7 mouse cellular contexts compared by ENCODE assay signal in the genomic region with DNA sequence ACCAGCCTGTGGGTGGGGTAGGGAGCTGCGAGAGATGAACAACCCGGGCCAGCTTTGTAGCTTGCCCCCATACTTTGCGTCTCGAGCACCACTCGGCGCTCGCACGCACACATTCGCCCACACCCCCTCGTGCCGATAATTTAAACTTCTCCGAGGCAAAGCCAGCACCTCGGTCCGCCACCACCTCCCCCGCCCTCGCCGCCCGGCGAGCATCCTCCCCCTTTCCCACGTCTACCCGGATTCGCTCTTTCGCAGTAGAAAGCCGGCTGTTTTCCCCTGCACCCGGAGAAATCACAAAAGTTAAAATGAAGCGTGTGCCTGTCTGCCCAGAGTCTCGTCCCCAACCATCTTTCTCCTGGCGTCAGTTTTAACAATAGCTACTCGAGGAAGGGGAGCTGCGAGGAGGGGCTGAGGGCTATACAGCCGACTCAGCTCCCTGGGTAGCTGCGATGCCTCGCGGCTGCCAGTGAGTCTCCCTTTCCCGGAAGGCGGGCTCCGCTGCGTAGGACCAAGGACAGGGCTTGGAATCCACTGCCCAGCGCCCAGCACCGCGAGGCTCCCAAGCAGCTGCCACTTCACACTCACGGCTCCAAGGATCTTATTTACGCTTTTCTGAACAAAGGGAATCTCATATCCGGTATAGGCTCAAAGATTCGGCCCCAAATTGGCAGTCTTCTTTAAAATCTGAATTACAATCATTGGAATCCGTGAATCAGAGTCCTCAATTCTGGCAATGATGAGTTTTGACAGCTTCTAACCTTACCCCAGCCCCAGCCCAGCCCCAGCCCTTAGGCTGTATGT. TPM values are rescaled to one million over a fixed set of nuclear protein-coding genes. Genes with fewer than 3 reads are reported as not detected.
DNase-seq lines count a peak whose midpoint lies in the region; ATAC-seq and TF ChIP-seq lines count a peak whose summit lies in the region.

No protein-coding gene starts in this region.

- WGBS in lung, embryonic 15.5 days, result under 1% methylated on average over 46 of the region's 46 CpGs
- WGBS in limb, embryonic 10.5 days, result under 1% methylated on average over 46 of the region's 46 CpGs

- H3K4me2 ChIP-seq in lung, embryonic 15.5 days, result peak overlapping the region; percentile 79
- H3K4me2 ChIP-seq in myocyte (ENCODE audit: low read depth), result peak overlapping the region; percentile 65

- H3K4me1 ChIP-seq in lung, embryonic 15.5 days, result peaks cover 30% of the 10 kb centered on the region
- peaks cover 28% of the 10 kb centered on the region for H3K4me1 ChIP-seq in limb, embryonic 10.5 days

- DNase-seq in lung, adult 18-20 months, result no peak
- DNase-seq in cerebellum, adult 9-10 months, result peak; percentile 35
- peak; percentile 56 for DNase-seq in forelimb bud, embryonic 11.5 days (ENCODE audit: low read depth, low spot score)
- peak; percentile 76 for DNase-seq in limb, embryonic 10.5 days (ENCODE audit: low spot score)
- no peak for DNase-seq in frontal cortex, postnatal 10 days (ENCODE audit: low spot score in 2 of 2)

- H3K27ac ChIP-seq in lung, embryonic 15.5 days, result no peak overlapping the region
- H3K27ac ChIP-seq in limb, embryonic 10.5 days, result no peak overlapping the region

- no peak overlapping the region for H3K9ac ChIP-seq in lung, embryonic 15.5 days

- H3K9me3 ChIP-seq in lung, embryonic 15.5 days, result no peaks in the 10 kb centered on the region
- no peaks in the 10 kb centered on the region for H3K9me3 ChIP-seq in limb, embryonic 10.5 days (replicated peaks)

- H3K27me3 ChIP-seq in lung, embryonic 15.5 days, result peaks cover 61% of the 10 kb centered on the region
- peaks cover 62% of the 10 kb centered on the region for H3K27me3 ChIP-seq in limb, embryonic 10.5 days (ENCODE audit: low read depth, poor library complexity, severe bottlenecking)
- no peaks in the 10 kb centered on the region for H3K27me3 ChIP-seq in myocyte (ENCODE audit: control insufficient read depth, insufficient read depth, insufficient read length)

- H3K36me3 ChIP-seq in lung, embryonic 15.5 days, result no peaks in the 10 kb centered on the region
- H3K36me3 ChIP-seq in limb, embryonic 10.5 days, result no peaks in the 10 kb centered on the region
- H3K36me3 ChIP-seq in myocyte (ENCODE audit: control insufficient read depth, insufficient read depth), result no peaks in the 10 kb centered on the region

- peak overlapping the region; percentile 52 for H3K4me3 ChIP-seq in lung, embryonic 15.5 days
- H3K4me3 ChIP-seq in limb, embryonic 10.5 days, result peak overlapping the region; percentile 54
- H3K4me3 ChIP-seq in myocyte, result peak overlapping the region; percentile 15

- TF ChIP-seq POLR2A in myocyte (IDR thresholded peaks at IDR 0.05; ENCODE audit: insufficient read length, low read depth), result no peak

- no peak overlapping the region for H3ac ChIP-seq in myocyte (ENCODE audit: control insufficient read depth, insufficient read length)

- no peaks in the 10 kb centered on the region for H3K79me2 ChIP-seq in myocyte (ENCODE audit: control insufficient read depth, insufficient read depth)

- ATAC-seq in lung, embryonic 15.5 days (ENCODE audit: borderline replicate concordance, extremely low read depth, low FRiP score, low TSS enrichment), result peak; percentile 45

TF ChIP-seq in myocyte, 11 proteins besides CTCF, POLR2A, EP300 and RAD21:
- TF ChIP-seq REST (IDR thresholded peaks at IDR 0.05; ENCODE audit: insufficient read depth, insufficient read length) (peak; percentile 81), USF1 (IDR thresholded peaks at IDR 0.05; ENCODE audit: low read depth) (no peak)

RNA-seq across cellular contexts. Expression of a gene that starts 25.8 kb away (rescaled TPM):
- polyA plus RNA-seq in lung, embryonic 15.5 days (2015; fragmentation: Nextera tagmentation; extraction: Ambion mirVana), result 3.1 and 4.0 TPM in 2 replicates
- polyA plus RNA-seq in limb, embryonic 10.5 days (2016; fragmentation: Nextera tagmentation; extraction: Ambion mirVana), result 3.4 and 3.9 TPM in 2 replicates
- polyA plus RNA-seq in myocyte (2012; fragmentation: generic; extraction: Trizol), result 0.12 TPM

Comparison
In these comparisons a context has a peak if more than half of its experiments do, and no peak if none do; other contexts are left out.
1. DNase-seq: peak in cerebellum, adult 9-10 months (single experiment), forelimb bud, embryonic 11.5 days (single experiment) and limb, embryonic 10.5 days (single experiment); none in lung, adult 18-20 months (0 of 2) and frontal cortex, postnatal 10 days (0 of 2).
2. Peak in every context shown above with its lines, with median percentiles within 50 percentile points of each other: H3K4me3 ChIP-seq.